Mouse (Mus musculus): ENCODE data around the gene Rab7b. TPM values are rescaled to one million over a fixed set of nuclear protein-coding genes. Genes with fewer than 3 reads are reported as not detected.
A peak's percentile ranks its signal among the peaks of the same experiment; 100 is the strongest.

The Rab7b gene
- total and polyA plus RNA-seq, 2 experiments from 2014 or later: 1.2 to 1.4 TPM

- no peaks in the 10 kb centered on the region for H3K4me1 ChIP-seq (ENCODE audit: insufficient read depth, low read length)
- H3K4me3 ChIP-seq (ENCODE audit: low read depth, low read length): no peak overlapping the region
- no peaks in the 10 kb centered on the region for H3K27me3 ChIP-seq (ENCODE audit: insufficient read depth, low read length)
- no peak overlapping the region for H3K4me2 ChIP-seq (ENCODE audit: low read depth, low read length, poor library complexity, severe bottlenecking)
- no peak for TF ChIP-seq CTCF (IDR thresholded peaks at IDR 0.05)
- no peaks in the 10 kb centered on the region for H3K36me3 ChIP-seq (ENCODE audit: insufficient read depth, low read length)
- WGBS: 87% methylated on average over 9 of the region's 9 CpGs
- no peak overlapping the region for H3K9ac ChIP-seq (replicated peaks; ENCODE audit: low read length, poor library complexity, severe bottlenecking)
- ATAC-seq (ENCODE audit: low FRiP score): no peak
- H3K9me3 ChIP-seq (ENCODE audit: low read length): no peaks in the 10 kb centered on the region
- no peak for DNase-seq (ENCODE audit: low spot score)
- H3K27ac ChIP-seq (ENCODE audit: low read depth, low read length): no peak overlapping the region
These were observed 25.1 kb upstream of the Rab7b start for GRCm38 (mm10) chr1:131663286-131663995.

DNA sequence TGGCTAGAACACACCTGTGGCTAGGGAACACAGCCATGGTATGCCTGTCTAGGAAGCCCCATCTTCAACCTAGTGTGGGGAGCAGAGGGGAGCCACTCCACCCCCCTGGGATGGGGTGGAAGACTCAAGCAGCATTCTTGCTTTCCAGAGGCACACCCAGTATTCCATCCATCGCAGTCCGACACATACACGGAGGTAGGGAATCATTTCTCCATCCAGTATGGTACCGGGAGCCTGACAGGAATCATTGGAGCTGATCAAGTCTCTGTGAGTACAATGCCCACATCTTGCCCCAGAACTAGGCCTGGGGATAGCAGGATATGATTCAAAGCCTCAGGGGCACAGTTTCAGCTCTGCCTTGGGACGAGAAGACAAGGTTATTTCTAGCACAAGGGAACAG is 24.4 kb upstream of the Rab7b start:
- no peak for DNase-seq (ENCODE audit: low spot score)

GRCm38 (mm10) chr1:131665886-131666285 is 22.6 kb upstream of the Rab7b start:
- Histone ChIP-seq H3K9me3 (ENCODE audit: low read length) (no peaks in the 10 kb centered on the region), H3K27ac (ENCODE audit: low read depth, low read length) (no peak overlapping the region), H3K4me2 (ENCODE audit: low read depth, low read length, poor library complexity, severe bottlenecking) (no peak overlapping the region), H3K36me3 (ENCODE audit: insufficient read depth, low read length) (no peaks in the 10 kb centered on the region), H3K27me3 (ENCODE audit: insufficient read depth, low read length) (no peaks in the 10 kb centered on the region), H3K9ac (replicated peaks; ENCODE audit: low read length, poor library complexity, severe bottlenecking) (no peak overlapping the region), H3K4me3 (ENCODE audit: low read depth, low read length) (no peak overlapping the region), H3K4me1 (ENCODE audit: insufficient read depth, low read length) (no peaks in the 10 kb centered on the region)
- 64% methylated on average over 1 of the region's 1 CpGs for WGBS
- TF ChIP-seq CTCF (IDR thresholded peaks at IDR 0.05): no peak
- peak; percentile 17 for DNase-seq (ENCODE audit: low spot score)
- no peak for ATAC-seq (ENCODE audit: low FRiP score)

More for the DNA sequence above, 24.4 kb upstream of the Rab7b start:
- no peak overlapping the region for H3K9ac ChIP-seq (replicated peaks; ENCODE audit: low read length, poor library complexity, severe bottlenecking)
- H3K27ac ChIP-seq (ENCODE audit: low read depth, low read length): no peak overlapping the region
- H3K27me3 ChIP-seq (ENCODE audit: insufficient read depth, low read length): no peaks in the 10 kb centered on the region
- no peak for TF ChIP-seq CTCF (IDR thresholded peaks at IDR 0.05)
- no peak for ATAC-seq (ENCODE audit: low FRiP score)
- H3K4me2 ChIP-seq (ENCODE audit: low read depth, low read length, poor library complexity, severe bottlenecking): no peak overlapping the region
- H3K36me3 ChIP-seq (ENCODE audit: insufficient read depth, low read length): no peaks in the 10 kb centered on the region
- no peaks in the 10 kb centered on the region for H3K4me1 ChIP-seq (ENCODE audit: insufficient read depth, low read length)
- WGBS: 90% methylated on average over 5 of the region's 5 CpGs
- H3K4me3 ChIP-seq (ENCODE audit: low read depth, low read length): no peak overlapping the region
- no peaks in the 10 kb centered on the region for H3K9me3 ChIP-seq (ENCODE audit: low read length)

DNA sequence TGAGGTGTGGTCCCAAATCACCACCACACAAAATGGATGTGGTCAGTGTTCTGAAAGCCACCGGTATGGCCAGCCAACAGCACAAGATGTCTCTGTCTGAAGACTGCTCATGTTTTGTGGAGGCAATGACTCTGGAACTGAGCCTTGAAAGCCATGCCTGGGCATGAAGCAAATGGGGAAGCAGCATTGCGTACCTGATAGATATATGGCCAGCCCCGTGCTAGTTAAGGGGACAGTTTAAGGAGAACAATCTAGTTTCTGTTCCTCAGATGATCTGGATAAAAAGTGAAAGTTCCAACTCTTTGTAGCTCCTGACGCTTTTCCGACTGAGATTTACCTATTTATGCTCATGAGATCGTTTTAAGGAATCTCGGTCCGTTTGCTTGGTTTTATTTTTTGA is 17.4 kb upstream of the Rab7b start:
- Histone ChIP-seq H3K36me3 (ENCODE audit: insufficient read depth, low read length) (no peaks in the 10 kb centered on the region), H3K4me3 (ENCODE audit: low read depth, low read length) (no peak overlapping the region), H3K4me2 (ENCODE audit: low read depth, low read length, poor library complexity, severe bottlenecking) (no peak overlapping the region), H3K4me1 (ENCODE audit: insufficient read depth, low read length) (no peaks in the 10 kb centered on the region), H3K27ac (ENCODE audit: low read depth, low read length) (no peak overlapping the region), H3K9me3 (ENCODE audit: low read length) (no peaks in the 10 kb centered on the region), H3K27me3 (ENCODE audit: insufficient read depth, low read length) (no peaks in the 10 kb centered on the region), H3K9ac (replicated peaks; ENCODE audit: low read length, poor library complexity, severe bottlenecking) (no peak overlapping the region)
- WGBS: 92% methylated on average over 8 of the region's 8 CpGs
- DNase-seq (ENCODE audit: low spot score) (no peak), ATAC-seq (ENCODE audit: low FRiP score) (no peak)
- no peak for TF ChIP-seq CTCF (IDR thresholded peaks at IDR 0.05)

- H3K9me3 ChIP-seq (ENCODE audit: low read length): no peaks in the 10 kb centered on the region
- no peak overlapping the region for H3K27ac ChIP-seq (ENCODE audit: low read depth, low read length)
- H3K27me3 ChIP-seq (ENCODE audit: insufficient read depth, low read length): no peaks in the 10 kb centered on the region
- no peak for ATAC-seq (ENCODE audit: low FRiP score)
- no peak for DNase-seq (ENCODE audit: low spot score)
- H3K9ac ChIP-seq (replicated peaks; ENCODE audit: low read length, poor library complexity, severe bottlenecking): no peak overlapping the region
- H3K4me3 ChIP-seq (ENCODE audit: low read depth, low read length): no peak overlapping the region
- H3K4me2 ChIP-seq (ENCODE audit: low read depth, low read length, poor library complexity, severe bottlenecking): no peak overlapping the region
- no peaks in the 10 kb centered on the region for H3K4me1 ChIP-seq (ENCODE audit: insufficient read depth, low read length)
- 92% methylated on average over 7 of the region's 7 CpGs for WGBS
- no peaks in the 10 kb centered on the region for H3K36me3 ChIP-seq (ENCODE audit: insufficient read depth, low read length)
- TF ChIP-seq CTCF (IDR thresholded peaks at IDR 0.05): no peak
These were observed 16.1 kb upstream of the Rab7b start for GRCm38 (mm10) chr1:131672361-131672760.

- ATAC-seq (ENCODE audit: low FRiP score) (no peak), DNase-seq (ENCODE audit: low spot score) (no peak)
- H3K4me3 ChIP-seq (ENCODE audit: low read depth, low read length): no peak overlapping the region
- H3K27me3 ChIP-seq (ENCODE audit: insufficient read depth, low read length): no peaks in the 10 kb centered on the region
- H3K4me1 ChIP-seq (ENCODE audit: insufficient read depth, low read length): no peaks in the 10 kb centered on the region
- TF ChIP-seq CTCF (IDR thresholded peaks at IDR 0.05): no peak
- H3K36me3 ChIP-seq (ENCODE audit: insufficient read depth, low read length): no peaks in the 10 kb centered on the region
- no peak overlapping the region for H3K9ac ChIP-seq (replicated peaks; ENCODE audit: low read length, poor library complexity, severe bottlenecking)
- H3K27ac ChIP-seq (ENCODE audit: low read depth, low read length): no peak overlapping the region
- H3K9me3 ChIP-seq (ENCODE audit: low read length): no peaks in the 10 kb centered on the region
- WGBS: 84% methylated on average over 5 of the region's 5 CpGs
- H3K4me2 ChIP-seq (ENCODE audit: low read depth, low read length, poor library complexity, severe bottlenecking): no peak overlapping the region
These were observed 8.9 kb upstream of the Rab7b start for GRCm38 (mm10) chr1:131679644-131680043.
